Mouse (Mus musculus) forebrain, embryonic 10.5 days (tissue): ENCODE results near the gene Fto. TPM values are rescaled to one million over a fixed set of nuclear protein-coding genes. Genes with fewer than 3 reads are reported as not detected.

Source experiments
- DNase-seq: peaks from one replicate; pipeline ENCODE4 v3.0.0-alpha.2; 2017; ENCODE audit warnings: low spot score; ENCODE audit errors: extremely low spot score
- H3K27ac ChIP-seq: fragments of 300-500 bp; sonication (generic); 2 replicates; pipeline ENCODE4 v1.5.1; 2016; ENCODE audit warnings: mild to moderate bottlenecking
- H3K27me3 ChIP-seq: fragments of 300-500 bp; sonication (generic); 2 replicates; pipeline ENCODE4 v1.6.1; 2016; ENCODE audit warnings: mild to moderate bottlenecking; ENCODE audit not compliant: poor library complexity, severe bottlenecking
- H3K36me3 ChIP-seq: fragments of 300-500 bp; sonication (generic); replicated peaks from 2 replicates; pipeline ENCODE4 v1.6.1; 2016; ENCODE audit warnings: mild to moderate bottlenecking, moderate library complexity
- H3K4me1 ChIP-seq: fragments of 300-500 bp; sonication (generic); 2 replicates; pipeline ENCODE4 v1.6.1; 2016
- H3K4me3 ChIP-seq: fragments of 300-500 bp; sonication (generic); 2 replicates; pipeline ENCODE4 v1.5.1; 2016; ENCODE audit warnings: mild to moderate bottlenecking, moderate library complexity
- H3K9me3 ChIP-seq: fragments of 300-500 bp; sonication (generic); 2 replicates; pipeline ENCODE4 v1.6.1; 2016; ENCODE audit warnings: mild to moderate bottlenecking, moderate library complexity
- WGBS: fragments of 180-500 bp; shearing (Covaris S2); methylation state at CpG from one replicate; pipeline ENCODE4 v1.1.7; 2016; 5-methylcytosine and 5-hydroxymethylcytosine counted together
- polyA plus RNA-seq: library from polyadenylated mRNA; unstranded; fragments of >200 nt; fragmentation: Nextera tagmentation; extraction: Ambion mirVana; gene quantifications from 2 replicates; pipeline ENCODE4 v1.2.1, GENCODE M21; 2016

Gene Fto
- polyA plus RNA-seq, 1 experiment from 2014 or later, result 88.3 TPM

DNA sequence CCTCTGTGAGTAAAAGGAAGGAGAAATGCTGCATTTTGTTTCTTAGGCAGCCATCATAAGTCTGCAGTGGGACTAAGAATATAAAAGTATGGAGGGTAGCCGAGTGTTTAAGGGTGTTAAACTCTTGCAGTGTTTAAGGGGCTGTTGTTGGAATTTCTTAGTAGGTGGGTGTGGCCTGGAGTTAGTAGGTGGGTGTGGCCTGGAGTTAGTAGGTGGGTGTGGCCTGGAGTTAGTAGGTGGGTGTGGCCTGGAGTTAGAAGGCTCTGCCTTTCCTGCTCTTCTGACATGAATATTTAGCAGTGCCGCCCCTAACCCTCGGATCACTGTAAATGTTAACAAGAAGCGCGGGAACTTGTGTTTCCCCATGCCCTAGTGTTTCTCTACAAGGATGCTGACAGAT is 39.7 kb downstream of the Fto start:
- 86% methylated on average over 5 of the region's 5 CpGs for WGBS
- Histone ChIP-seq H3K36me3 (peaks cover 12% of the 10 kb centered on the region), H3K27me3 (no peaks in the 10 kb centered on the region), H3K9me3 (no peaks in the 10 kb centered on the region), H3K27ac (no peak overlapping the region), H3K4me3 (no peak overlapping the region), H3K4me1 (peaks cover 22% of the 10 kb centered on the region)
- DNase-seq, result no peak

DNA sequence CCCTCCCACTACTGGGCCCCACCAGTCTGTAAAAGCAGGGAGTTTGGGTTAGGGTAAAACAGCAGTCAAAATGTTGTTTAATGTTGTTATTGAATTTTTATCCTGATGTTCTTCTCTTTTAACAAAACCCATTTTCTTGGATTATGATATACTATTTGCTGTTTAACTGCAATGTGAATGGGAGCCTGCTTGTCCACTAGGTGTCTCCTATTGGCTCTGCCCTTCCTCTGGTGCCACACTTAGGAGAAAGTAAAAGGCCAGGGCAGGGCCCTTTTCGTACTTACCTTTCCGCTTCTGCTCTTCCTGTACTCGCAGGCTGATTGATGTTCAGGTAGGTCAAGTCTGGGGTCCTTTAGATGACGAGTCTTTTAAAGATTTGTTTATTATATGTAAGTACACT is 40.6 kb downstream of the Fto start:
- Histone ChIP-seq H3K36me3 (peaks cover 17% of the 10 kb centered on the region), H3K27ac (no peak overlapping the region)
- 94% methylated on average over 4 of the region's 4 CpGs for WGBS

DNA sequence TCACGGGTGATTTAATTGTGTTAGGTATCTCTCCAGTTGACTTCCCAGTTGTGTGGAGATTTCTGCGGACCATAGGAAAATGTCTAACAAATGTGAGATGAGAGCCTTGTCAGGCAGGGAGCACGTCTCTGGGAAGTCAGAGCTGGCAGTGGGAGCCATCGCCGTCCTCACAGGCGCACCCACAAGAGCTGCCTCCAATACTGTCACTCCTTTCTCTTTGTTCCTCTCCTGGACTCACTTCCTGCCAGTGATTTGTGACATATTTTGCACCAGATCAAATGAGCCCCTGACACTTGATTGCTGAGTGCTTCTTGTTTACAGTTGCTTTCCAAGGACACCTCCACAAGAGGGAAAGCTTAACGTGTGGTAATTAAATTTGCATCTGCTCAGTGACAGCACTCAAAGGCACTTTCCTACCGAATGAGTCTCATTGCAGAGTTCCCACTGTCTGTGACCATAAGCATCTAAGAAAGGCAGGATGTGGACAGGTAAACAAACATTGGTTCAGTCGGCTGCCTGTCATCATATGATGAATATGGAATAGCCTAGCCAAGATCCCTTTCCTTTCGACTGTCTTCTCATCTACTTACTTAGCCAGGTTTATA is 42.1 kb downstream of the Fto start:
- H3K4me1 ChIP-seq, result peaks cover 28% of the 10 kb centered on the region
- no peak for DNase-seq
- no peak overlapping the region for H3K4me3 ChIP-seq
- H3K27me3 ChIP-seq, result no peaks in the 10 kb centered on the region
- H3K9me3 ChIP-seq, result no peaks in the 10 kb centered on the region
- H3K36me3 ChIP-seq, result peaks cover 7% of the 10 kb centered on the region
- H3K27ac ChIP-seq, result no peak overlapping the region
- WGBS, result 70% methylated on average over 10 of the region's 10 CpGs

More for the DNA sequence above, 40.6 kb downstream of the Fto start:
- no peaks in the 10 kb centered on the region for H3K27me3 ChIP-seq
- peaks cover 28% of the 10 kb centered on the region for H3K4me1 ChIP-seq
- no peaks in the 10 kb centered on the region for H3K9me3 ChIP-seq
- H3K4me3 ChIP-seq, result no peak overlapping the region
- no peak for DNase-seq

DNA sequence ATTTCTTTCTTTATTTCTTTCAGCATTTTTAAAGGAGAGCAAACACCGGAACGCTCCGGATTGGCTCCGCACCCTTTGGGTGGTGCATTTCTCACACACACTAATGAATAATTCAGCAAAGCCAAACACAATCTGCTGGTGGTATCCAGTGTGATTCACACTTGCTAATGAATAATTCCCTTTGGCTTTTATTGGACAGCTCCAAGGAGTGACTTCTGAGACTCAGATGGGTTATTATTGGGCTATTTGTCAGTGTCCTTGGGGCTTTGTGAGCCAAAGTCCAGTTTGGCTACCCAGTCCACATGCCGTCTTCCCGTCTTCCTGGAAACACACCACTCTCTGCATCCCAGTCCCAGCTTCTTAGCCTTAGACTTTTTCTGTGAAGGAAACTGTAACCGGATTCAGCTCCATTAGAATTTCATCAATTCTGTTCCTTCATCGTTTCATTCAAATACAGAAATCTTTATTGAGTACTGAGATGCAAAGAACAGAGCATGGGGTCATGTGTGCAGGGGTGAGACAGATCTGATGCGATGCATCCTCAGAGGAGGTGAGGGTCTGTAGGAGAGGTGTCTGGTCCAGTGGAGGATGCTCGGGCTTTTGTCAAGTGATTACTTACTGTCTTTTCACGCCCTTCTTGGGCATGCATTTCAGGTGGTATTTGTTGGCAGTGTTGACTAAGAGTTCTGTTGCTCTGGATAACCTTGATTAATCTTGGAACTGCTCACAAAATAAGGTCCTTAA is 42.8 kb downstream of the Fto start:
- DNase-seq, result no peak
- H3K27me3 ChIP-seq, result no peaks in the 10 kb centered on the region
- H3K4me1 ChIP-seq, result peaks cover 28% of the 10 kb centered on the region
- H3K27ac ChIP-seq, result no peak overlapping the region
- H3K36me3 ChIP-seq, result peaks cover 5% of the 10 kb centered on the region
- 95% methylated on average over 11 of the region's 11 CpGs for WGBS
- H3K9me3 ChIP-seq, result no peaks in the 10 kb centered on the region
- no peak overlapping the region for H3K4me3 ChIP-seq

DNA sequence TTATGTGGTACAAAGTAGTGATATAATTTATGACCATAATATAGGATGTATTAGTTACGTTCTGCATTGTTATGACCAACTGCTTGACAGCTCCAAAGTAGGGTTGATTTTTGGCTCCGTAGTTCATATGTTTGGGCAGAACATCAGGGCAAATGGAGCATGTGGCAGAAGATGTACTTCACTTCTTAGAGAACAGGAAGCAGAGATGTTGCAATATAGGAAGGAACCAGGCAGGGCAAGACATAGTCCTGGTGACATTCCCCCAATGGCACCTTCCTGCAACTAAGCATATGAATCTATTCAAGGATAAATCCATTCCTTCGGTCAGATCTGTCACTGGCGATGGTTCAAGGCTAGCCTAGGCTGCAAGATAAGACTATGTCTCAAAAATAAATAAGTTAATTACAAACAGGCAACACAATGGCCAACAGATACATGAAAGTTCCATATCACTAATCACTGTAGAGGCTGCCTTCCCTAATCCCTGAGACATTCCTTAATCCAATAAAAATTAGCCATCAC is 44.2 kb downstream of the Fto start:
- H3K4me3 ChIP-seq, result no peak overlapping the region
- WGBS, result 94% methylated on average over 4 of the region's 4 CpGs
- H3K36me3 ChIP-seq, result peaks cover 5% of the 10 kb centered on the region
- no peaks in the 10 kb centered on the region for H3K9me3 ChIP-seq
- H3K27ac ChIP-seq, result no peak overlapping the region
- DNase-seq, result no peak
- H3K27me3 ChIP-seq, result peaks cover under 1% of the 10 kb centered on the region; the same call in 1 of the 2 replicates
- peaks cover 28% of the 10 kb centered on the region for H3K4me1 ChIP-seq

DNA sequence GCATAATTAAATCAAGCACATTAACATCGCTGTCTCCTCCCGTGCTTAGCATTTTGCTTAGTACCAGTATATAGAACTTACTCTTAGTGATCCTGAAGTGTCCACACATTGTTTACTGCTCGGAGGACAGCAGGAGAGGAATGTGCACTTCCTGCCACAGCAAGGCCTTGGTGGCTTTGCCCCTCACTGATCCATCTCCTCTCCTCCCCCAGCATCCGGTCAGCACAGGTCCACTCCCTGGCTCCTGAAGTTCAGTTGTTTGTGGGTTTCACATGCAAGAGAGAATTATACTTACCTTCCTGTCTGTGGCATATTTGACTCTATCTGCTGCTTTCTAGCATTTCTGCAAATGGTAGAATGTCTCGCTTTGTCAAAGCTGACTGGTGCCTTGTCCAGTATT is 44.7 kb downstream of the Fto start:
- DNase-seq, result no peak
- Histone ChIP-seq H3K27ac (no peak overlapping the region), H3K4me3 (no peak overlapping the region), H3K9me3 (no peaks in the 10 kb centered on the region), H3K27me3 (peaks cover 4% of the 10 kb centered on the region; the same call in 1 of the 2 replicates), H3K36me3 (peaks cover 5% of the 10 kb centered on the region), H3K4me1 (peaks cover 28% of the 10 kb centered on the region)
- 87% methylated on average over 5 of the region's 5 CpGs for WGBS

DNA sequence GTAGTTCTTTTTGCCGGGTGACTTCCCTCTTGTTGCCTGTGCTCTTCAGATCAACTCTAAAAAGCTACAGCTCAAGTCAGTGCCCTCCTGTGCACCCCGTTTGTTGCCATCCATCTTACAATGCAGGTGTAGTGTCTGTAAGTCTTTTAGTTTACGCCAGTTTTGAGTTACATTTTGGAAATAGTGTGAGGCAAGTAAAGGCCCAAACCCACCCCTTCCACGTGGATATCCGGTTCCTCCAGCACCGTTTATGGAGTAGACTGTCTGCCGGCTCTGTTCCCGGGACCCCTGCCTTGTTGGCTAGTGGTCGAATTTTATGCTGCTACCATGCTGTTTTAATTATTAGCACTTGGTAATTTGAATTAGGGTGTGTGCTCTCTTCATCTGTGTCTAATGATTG is 46.2 kb downstream of the Fto start:
- peaks cover 18% of the 10 kb centered on the region for H3K27me3 ChIP-seq
- 86% methylated on average over 9 of the region's 9 CpGs for WGBS
- H3K36me3 ChIP-seq, result peaks cover 5% of the 10 kb centered on the region
- no peak for DNase-seq
- no peak overlapping the region for H3K4me3 ChIP-seq
- no peaks in the 10 kb centered on the region for H3K9me3 ChIP-seq
- peaks cover 36% of the 10 kb centered on the region for H3K4me1 ChIP-seq
- no peak overlapping the region for H3K27ac ChIP-seq

DNA sequence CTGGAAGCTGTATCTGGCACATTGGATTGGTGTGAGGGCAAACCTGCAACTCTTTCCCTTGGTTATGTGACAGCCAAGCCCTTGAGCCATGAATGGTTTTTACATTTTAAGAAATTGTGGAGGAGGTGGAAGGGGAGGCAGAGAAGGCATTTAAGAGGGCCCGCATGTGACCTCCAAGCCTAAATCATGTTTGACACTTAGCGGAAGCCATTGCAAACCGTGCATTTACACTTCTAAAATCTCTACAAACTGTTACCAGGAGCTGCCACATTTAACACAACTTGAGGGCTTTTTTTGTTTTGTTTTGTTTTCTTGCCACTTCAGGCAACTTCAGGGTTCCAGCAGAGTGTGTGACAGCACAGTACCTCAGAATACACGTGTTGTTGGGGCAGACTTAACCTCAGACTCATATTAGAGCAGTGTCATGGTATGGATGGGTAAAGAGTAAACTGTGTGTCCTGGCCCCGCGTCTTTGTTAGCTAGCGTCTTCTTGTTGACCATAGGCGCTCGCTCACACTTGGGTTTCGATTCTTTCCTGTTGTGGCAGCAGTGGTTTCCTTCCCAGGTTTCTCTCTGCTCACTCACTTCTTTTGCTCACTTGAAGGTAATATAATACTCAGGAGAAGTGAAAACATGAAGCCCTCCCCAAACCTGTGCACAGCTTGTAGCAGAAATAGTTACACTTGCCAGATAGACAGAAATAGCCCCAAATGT is 47.5 kb downstream of the Fto start:
- peaks cover 36% of the 10 kb centered on the region for H3K4me1 ChIP-seq
- H3K36me3 ChIP-seq, result peaks cover 5% of the 10 kb centered on the region
- no peak overlapping the region for H3K27ac ChIP-seq
- H3K27me3 ChIP-seq, result peaks cover 25% of the 10 kb centered on the region
- no peak for DNase-seq
- no peaks in the 10 kb centered on the region for H3K9me3 ChIP-seq
- WGBS, result 95% methylated on average over 10 of the region's 10 CpGs
- H3K4me3 ChIP-seq, result no peak overlapping the region

DNA sequence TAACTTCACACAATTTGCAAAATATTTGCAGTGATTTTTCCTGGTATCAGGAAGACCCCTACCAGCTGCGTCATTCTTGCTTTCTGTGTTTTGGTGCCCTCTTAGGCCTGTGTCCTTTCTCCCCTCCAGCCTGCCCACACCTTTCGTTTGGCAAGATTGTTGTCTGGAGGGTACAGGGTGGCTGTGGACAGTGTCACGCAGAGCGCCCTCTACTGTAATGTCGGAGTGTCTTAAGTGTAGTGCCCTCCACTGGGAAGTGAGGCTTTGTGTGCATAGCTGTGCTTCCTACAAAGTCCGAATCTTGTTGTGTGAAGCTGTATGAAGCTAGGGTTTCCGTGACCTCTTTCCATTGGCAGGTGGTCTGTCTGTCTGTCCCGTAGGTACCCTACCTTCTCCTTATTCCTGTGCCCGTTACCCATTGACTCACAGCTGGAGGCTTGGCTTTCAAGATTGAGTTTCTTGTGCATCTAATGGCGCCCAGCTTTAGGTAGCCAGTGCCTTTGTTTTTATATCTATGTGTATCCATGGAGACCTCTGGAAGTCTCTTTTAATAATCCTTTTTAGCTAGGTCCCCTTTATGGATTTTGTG is 50.0 kb downstream of the Fto start:
- Histone ChIP-seq H3K27me3 (peaks cover 43% of the 10 kb centered on the region), H3K4me3 (no peak overlapping the region), H3K27ac (no peak overlapping the region), H3K4me1 (peaks cover 33% of the 10 kb centered on the region), H3K36me3 (peaks cover 3% of the 10 kb centered on the region), H3K9me3 (no peaks in the 10 kb centered on the region)
- 82% methylated on average over 10 of the region's 10 CpGs for WGBS
- no peak for DNase-seq

DNA sequence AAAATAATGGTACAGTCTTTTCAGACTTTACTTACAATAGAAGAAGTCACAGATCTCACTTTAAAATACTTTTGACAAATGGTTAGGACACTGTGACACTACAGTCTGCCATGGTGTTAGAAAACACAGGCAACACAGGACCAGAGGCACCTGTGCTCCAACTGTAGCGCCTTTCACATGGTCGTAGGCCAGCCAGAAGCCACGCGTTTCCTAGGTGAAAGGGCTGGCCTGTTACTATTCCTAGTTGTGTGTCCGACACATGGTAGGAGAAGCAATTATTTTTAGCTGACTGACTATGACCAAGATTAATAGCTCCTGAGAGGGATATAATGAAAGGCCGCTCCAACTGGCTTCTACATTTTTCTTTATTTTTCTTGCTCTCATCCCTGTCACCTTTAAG is 50.9 kb downstream of the Fto start:
- H3K9me3 ChIP-seq, result no peaks in the 10 kb centered on the region
- WGBS, result 86% methylated on average over 6 of the region's 6 CpGs
- H3K4me3 ChIP-seq, result no peak overlapping the region
- no peak for DNase-seq
- H3K36me3 ChIP-seq, result no peaks in the 10 kb centered on the region
- peaks cover 50% of the 10 kb centered on the region for H3K27me3 ChIP-seq
- peaks cover 31% of the 10 kb centered on the region for H3K4me1 ChIP-seq
- no peak overlapping the region for H3K27ac ChIP-seq

DNA sequence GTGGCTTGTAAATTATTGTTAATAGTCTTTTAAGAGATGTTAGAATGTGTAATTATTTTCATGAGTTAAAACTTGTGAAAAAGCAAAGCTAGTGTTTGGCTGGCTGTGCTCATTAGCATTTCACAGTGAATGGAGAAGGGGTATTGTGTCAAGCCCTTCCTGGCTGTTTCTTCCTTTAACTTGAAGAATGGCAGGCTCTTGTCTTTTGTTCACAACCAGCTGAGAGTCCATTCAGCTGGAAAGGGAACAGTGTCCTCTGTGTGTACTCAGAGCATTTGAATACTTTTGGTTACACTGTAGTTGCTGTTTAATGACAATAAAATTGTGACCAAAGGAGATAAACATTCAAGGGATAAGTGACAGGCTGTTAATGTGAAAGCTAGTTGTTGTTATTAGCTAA is 52.5 kb downstream of the Fto start:
- H3K9me3 ChIP-seq, result no peaks in the 10 kb centered on the region
- no peak overlapping the region for H3K27ac ChIP-seq
- H3K4me3 ChIP-seq, result no peak overlapping the region
- peaks cover 61% of the 10 kb centered on the region for H3K27me3 ChIP-seq
- H3K4me1 ChIP-seq, result peaks cover 35% of the 10 kb centered on the region
- no peaks in the 10 kb centered on the region for H3K36me3 ChIP-seq
- no peak for DNase-seq

DNA sequence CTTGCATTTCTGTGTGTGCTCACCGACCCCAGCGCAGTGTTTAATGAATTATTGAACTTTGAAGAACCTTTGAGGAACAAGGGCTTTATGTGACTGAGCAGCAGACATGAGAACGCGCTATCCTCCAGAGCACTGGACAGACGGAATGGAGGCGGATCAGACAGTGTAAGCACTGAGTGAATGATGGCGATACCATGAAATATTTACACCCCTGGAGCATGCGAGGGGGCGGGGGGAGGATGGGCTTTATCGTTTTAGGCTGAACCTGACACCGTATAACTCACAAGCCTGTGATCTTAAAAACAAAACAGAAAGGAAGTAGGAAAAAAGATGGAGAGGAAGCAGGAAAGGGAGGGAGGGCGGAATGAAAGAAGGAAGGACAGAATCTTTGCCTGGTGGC is 57.6 kb downstream of the Fto start:
- Histone ChIP-seq H3K4me3 (no peak overlapping the region), H3K27ac (no peak overlapping the region), H3K9me3 (no peaks in the 10 kb centered on the region), H3K36me3 (no peaks in the 10 kb centered on the region), H3K27me3 (peaks cover 58% of the 10 kb centered on the region), H3K4me1 (peaks cover 52% of the 10 kb centered on the region)
- 78% methylated on average over 12 of the region's 12 CpGs for WGBS
- DNase-seq, result no peak
